Mouse (Mus musculus) kidney, adult 2 months (tissue): ENCODE data around the gene Xlr5a.
"Not testable (repeated sequence)": the region's sequence is repeated elsewhere in the genome, so short reads cannot be mapped to it uniquely, and the experiment has no call there.

Experiments used
- CTCF ChIP-seq: fragments of 200-500 bp; conservative IDR thresholded peaks from 2 replicates; pipeline ENCODE4 v1.5.1; 2011; ENCODE audit warnings: low read depth, mild to moderate bottlenecking, control low read depth, low read length, moderate library complexity, mixed read lengths; ENCODE audit not compliant: insufficient read depth, insufficient read length
- POLR2A ChIP-seq: fragments of 200-500 bp; IDR thresholded peaks from one replicate; pipeline ENCODE4 v1.6.1; 2011; ENCODE audit warnings: low read depth, low read length, control low read depth

DNA sequence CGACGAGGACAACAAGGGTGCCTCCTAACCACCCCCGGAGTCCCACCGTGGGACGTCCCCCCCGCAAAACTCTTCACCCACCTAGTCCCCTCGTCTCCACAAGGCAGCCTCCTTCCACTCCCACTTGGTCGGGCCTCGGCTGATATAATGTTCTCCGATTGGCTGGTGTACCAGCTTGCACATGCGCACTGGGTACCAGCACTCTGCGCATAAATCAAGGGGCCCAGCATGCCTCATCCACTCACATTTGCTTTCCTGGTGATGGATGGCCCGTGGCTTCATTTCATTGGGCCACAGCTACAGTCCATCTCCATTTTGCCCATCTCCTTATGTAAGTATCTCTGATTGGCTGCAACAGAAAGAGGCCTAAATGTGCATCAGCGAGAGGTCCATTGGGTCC lies 27.5 kb downstream of the Xlr5a start, which contains the start of gene Xlr3c:
- not testable (repeated sequence) for TF ChIP-seq CTCF, POLR2A
